Mouse (Mus musculus) left cerebral cortex, postnatal 36 days (tissue): ENCODE measurements at regions not wholly inside any gene's neighbourhood (a gene's known extent, or its start where the extent isn't known, plus 50 kb on each side); places are given as distances from the start of the nearest gene placed in this dataset.

Experiments used
- DNase-seq, 2 experiments: peaks; one replicate each; pipeline ENCODE4 v3.0.0; 2021 to 2022; ENCODE audit warnings: low spot score in 2 of 2, mixed read lengths in 1 of 2
- intact Hi-C: fragments of 180-260 bp; cut with DNase I; formaldehyde crosslinking; loops from one replicate; pipeline ENCODE4 v1.15.1; 2025

DNA sequence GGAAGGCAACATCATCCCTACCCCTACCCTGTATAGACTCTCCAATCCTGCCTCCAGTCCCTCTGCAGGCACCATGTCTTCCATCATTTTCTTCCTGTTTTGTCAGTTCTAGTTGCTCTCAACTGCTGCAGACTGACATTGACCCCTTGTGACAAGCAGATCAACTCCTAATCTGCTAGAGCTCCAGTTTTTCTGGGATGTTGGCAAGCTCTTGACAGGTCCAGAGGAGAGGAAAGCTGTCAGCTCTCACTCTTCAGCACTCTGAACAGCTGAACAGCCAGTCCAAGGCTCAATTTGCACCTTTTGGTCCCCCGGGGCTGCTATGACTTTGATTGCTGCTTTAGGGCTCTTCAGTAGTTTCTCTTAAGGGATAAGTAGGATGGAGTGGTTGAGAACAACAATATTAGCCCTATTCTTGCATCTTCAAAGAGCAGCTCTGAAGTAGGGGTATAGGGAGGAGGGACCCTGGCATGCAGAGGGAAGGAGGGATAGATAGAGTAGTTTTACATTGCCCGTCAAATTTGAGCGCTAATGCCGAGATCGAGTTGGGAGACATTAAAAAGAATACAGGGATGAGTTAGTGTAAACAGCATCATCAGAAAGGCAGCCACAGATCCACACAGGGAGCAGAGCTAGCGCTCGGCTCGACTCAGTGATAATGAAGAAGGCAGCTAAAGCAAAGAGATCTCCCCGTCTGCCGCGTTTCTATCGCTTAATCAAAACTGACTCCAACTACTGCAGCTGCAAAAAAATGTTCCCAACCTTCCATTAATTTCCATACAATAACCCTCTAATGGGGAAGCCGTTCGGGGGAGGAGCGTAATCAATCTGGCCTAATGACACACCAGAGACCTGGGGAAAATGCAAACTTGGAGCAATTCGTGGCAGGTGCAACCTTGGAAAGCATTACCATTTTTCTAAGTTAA lies 257.1 kb upstream of the Camk1g start:
- intact Hi-C loops: no loop called here
- no peak for DNase-seq

DNA sequence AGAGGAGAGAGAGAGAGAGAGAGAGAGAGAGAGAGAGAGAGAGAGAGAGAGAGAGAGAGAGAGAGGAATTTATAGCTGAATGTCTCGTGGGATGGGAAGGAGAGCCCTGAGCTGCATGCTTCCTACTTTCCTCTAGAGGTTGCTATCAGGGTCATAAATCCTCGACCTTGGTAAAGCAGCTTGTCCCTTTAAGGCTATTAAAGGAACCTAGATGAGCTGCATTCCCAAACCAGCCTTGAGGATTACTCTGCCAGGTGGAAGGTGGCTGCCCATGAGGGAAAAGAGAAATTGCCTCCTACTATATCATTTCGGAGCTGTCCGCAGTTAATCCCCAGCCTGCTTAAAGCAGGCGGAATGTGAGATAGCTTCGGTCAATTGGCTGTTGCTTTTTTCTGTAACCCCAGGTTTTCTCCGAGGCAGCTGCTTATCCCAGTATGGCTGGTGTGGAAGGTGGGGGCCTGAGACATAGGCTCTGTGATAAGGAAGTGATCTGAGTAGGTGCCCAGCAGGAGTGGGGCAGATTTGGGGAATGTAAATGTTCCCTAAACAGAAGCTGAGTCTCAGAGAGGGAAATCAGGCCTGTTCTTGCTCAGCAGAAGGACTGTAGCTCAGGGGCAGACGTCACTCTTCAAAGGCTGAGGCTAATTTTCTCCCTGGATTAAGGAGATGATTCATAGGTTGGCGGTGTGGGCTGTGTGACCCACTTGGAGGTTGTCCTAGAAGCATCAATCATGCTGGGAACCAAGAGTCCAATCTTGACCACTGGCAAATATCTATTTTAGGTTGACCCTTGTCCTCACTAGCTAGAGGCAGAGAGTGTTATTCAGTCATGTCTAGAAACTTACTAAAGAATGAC lies 255.2 kb upstream of the Camk1g start:
- DNase-seq: no peak
- intact Hi-C loops: no loop called here

DNA sequence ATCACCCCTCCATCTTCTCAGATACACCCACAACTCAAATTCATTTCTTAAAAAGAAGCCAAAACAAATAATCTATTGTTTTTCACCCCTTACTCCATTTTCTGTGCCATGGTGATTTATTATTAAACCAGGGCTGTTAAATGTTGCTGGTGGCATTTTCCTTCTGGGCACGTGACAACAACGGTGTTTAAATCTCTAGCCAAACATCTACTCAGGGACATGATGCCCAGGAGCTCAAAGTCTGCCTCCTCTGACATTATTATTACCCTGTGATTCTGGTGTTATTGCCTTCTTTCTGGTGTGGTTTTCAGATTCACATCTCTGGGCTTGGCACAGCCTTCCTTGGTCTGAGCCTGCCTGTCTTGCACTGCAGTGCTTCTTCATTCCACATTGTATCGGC lies 253.5 kb upstream of the Camk1g start:
- intact Hi-C loops: no loop called here
- no peak for DNase-seq

DNA sequence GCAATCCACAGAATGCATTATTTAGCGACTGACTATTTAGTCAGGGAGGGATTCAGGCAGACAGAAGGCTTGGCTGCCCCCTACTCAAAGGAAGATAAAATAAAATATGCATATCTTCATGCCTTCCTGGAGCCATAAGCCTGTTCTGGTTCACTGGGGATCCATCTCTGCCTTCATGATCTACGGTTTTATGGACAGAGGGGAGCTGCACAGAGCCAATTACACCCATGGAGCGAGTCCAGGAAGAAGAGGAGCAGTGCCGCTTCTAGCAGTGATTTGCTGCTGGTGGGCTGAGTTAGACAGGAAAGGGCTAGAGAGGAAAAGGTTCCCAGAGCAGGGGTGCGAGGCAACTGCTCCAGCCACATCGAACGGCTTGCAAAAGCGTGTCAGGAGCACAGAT lies 248.2 kb upstream of the Camk1g start:
- no peak for DNase-seq
- intact Hi-C loops: no loop called here

DNA sequence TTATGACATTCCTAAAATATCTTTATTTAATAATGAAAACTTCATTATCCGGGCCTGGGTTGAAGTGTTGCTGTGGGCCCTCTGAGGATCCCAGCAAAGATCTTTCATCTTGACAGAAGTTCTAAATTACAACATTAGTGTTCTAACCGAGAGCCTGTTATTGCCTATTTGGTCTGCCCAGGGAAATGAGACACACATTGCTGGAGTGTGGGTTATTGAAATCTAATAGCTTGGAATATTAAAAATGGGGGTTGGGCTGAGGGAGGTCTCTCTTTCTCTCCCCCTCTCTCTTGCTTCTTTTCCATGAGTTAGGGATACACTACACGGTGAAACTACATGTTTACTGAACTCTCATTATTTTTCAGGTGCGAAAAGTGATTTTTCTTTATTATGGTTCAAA lies 240.4 kb upstream of the Camk1g start:
- intact Hi-C loops: no loop called here
- DNase-seq: no peak

DNA sequence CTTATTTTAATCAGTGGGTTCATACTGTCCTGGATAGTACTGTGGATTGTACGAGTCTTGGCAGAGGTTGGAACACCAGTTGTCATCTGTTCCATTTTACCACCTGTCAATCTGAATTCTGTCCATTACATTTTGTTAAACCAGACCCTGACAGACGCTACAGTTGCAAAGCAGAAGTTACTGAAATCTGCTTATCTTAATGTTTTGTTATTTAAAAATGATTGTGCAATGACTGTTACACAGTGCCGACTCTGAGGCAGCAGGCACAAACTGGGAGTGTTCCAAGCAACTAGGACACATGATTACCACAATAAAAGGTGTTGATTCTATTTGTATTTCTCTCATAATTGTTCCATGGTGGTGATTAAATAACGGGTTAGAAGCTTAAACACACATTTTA lies 229.8 kb upstream of the Camk1g start:
- no peak for DNase-seq
- intact Hi-C loops: loop anchor here (5.0 kb wide), 1 partner anchor 32 kb away; no protein-coding TSS in a partner anchor

DNA sequence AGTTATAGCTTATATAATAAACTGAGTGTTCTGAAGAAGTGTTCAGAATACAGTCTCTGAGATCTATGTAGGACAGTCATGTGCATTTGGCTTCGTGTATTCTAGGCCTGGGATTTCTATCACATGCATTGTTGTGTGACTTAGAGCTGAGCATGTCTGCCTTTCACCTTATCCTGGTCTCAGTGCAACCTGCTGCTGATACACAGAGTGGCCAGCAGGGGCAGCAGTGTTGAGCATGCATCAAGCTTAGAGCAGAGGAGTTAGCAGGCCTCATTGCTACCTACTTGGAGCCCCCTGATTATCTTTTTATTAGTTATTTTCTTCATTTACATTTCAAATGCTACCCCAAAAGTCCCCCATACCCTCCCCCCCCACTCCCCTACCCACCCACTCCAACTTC lies 229.1 kb upstream of the Camk1g start:
- intact Hi-C loops: loop anchor here (5.0 kb wide), 1 partner anchor 33 kb away; no protein-coding TSS in a partner anchor
- DNase-seq: no peak

DNA sequence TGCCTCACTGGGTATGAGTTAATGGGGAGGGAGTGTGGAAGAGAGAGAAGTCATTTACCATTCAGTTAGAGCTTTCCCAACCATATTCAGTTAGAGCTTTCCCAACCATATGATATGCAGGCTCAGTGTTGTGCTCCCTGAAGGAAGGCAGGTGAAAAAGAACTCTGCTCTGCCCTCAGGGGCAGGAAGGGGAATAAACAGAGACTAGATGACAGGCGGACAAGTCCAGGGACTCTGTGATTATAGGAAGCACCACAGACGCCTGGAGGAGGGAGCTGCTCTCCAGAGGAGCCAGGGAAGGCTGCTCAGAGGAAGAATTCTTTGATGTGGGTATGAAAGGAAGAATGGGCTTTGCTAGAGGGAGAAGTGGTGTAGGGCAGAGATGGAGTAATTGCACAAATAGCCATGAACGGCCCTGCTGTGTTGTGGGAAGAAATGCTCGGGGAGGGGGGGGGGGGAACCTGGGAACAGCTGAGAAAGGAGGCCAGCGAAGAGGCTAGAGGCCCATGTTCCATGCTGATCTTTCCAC lies 220.3 kb upstream of the Camk1g start:
- no peak for DNase-seq
- intact Hi-C loops: no loop called here

DNA sequence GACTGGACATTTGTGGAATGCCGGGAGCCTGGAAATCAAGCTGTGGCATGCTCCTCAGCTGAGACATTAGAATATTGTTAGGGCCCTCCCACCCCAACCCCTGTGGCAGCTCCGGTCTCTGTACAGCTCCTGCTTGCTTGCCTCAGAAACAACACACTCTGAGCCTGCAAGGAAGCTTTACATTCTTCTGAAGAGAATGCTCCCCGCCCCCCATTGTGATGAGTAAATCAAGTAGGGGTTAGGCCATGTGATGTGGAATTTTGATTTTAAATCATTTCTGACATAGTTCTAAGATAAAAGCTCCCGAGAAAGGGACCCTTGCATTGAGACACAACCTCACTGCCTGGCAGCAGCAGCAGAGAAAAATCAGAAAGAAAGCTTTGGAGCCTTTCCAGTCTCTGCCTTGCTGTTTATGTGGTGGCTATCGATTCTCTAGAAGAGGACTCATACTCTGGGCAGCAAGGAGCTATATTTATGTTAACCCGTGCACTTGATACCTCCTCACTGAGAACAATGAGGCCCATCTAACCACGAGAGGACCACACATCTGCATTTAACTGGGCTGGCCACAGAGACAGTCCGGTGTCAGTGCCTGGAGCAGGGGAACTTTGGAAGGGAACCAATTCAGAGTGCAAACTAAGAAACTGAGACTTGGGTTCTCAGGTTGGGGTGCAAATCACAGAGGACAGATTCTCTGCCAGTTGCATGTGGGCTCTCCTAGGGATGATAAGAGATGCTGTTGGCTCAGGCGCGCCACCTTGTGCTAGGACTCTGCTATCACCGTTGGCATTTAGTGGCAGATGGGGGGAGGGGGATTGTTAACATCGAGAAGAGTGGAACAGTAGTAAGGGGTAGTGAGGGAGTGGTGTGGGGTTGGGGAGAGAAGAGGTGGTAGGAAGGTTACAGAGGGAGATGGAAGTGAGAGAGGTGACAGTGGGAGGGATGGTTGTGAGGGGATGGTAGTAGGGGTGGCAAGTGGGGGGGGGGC lies 218.7 kb upstream of the Camk1g start:
- DNase-seq: peak; percentile 62 to 64
- intact Hi-C loops: loop anchor here (5.0 kb wide), 4 partner anchors 86 to 1024 kb away; no protein-coding TSS in a partner anchor

DNA sequence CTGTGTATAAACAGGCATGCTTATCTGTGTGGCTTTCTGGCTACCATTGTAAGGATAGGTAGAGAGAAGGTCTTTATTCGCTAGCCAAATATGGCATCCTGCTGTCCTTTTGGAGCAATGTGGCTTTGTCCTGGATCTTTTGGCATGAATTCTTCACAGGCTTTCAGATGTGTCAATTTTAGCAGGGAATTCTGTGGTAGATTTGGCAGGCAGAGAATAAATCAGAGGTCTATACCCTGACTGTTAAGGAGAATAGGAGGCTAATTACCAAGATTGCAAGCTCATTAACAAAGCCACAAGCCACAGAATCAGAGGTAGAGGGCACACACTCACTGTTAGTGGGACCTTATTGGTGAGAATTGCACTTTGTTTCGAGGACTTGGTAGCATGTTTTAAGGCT lies 217.2 kb upstream of the Camk1g start:
- intact Hi-C loops: loop anchor here (5.0 kb wide), 4 partner anchors 85 to 1025 kb away; no protein-coding TSS in a partner anchor

DNA sequence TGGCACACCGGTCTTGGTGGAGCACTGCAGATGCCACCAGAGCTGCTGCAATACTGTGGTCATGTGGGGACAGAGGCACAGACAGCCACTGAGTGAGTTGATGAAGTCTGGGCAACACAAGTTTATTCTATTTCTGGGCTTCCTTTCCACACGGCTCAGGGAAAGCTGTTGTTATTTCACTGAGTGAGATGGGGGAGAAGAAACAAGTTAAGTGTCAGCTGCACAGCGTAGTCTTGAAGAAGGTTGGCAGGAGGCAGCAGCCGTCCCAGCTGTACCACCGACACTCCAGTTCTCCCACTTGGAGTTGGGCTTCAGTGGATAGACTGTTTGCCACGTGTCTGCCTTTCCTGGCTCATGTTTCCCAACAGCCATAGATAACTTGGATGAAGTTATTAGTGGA lies 216.8 kb upstream of the Camk1g start:
- intact Hi-C loops: loop anchor here (5.0 kb wide), 4 partner anchors 85 to 1025 kb away; no protein-coding TSS in a partner anchor

More for the DNA sequence above, 217.2 kb upstream of the Camk1g start:
- DNase-seq: no peak

DNA sequence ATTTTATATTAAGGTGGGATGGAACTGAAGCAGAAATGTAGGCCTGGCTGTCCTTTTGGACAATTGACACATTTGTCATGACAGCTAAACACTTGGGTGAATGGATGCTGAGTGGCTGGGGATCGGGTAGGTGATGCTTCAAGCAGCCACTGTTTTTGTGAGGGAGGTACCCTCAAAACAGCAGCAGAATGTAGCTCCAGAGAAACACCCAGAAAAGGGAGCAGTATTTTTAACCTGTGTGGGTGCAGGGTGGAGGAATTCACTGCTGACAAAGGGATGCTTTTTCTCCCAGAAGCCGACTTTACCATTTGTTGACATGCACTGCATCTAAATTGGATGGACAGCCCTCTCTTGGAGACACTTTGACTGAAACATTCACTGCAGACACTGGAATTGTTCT lies 213.7 kb upstream of the Camk1g start:
- peak in 1 of 2 experiments; percentile 31 for DNase-seq
- intact Hi-C loops: no loop called here

More for the DNA sequence above, 216.8 kb upstream of the Camk1g start:
- peak; percentile 69 to 80 for DNase-seq

DNA sequence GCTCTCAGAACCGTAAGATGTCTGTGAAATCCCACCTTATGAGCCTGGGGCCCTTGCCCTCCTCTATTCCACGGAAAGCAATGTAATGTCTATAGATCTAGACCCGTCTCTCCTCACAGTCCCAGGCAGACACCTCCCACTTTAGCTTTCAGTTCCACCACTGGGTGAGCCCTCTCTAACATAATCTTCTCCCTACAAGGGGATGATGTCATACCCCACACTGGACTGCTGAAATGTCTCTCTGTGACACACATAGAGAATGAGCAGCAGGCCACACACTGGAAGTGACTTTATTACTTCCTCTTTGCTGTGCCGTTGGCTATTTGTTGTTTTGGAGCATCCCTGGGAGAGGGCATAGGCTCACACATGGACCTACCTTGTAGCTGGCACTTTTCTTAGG lies 210.3 kb upstream of the Camk1g start:
- intact Hi-C loops: no loop called here
- DNase-seq: no peak

DNA sequence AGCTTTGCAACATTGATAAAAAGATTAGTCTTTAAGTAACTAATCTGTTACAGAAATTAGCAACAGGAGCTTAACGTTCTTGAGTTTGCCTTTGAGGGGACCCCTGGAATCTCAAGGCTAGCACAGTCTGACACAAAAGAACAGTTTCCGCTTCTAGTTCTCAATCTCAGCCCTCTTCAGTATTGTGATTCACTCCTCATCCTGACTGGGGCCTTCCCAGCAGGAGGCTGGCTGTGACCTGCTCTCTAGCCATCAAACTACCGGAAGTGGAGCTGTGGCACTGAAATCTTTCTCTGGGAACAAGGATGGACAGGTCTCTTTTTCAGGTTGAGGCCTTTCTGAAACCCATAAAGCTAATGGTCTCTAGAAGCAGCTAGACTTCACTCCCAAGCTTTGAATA lies 209.6 kb upstream of the Camk1g start:
- DNase-seq: no peak
- intact Hi-C loops: loop anchor here (5.0 kb wide), 1 partner anchor 123 kb away; no protein-coding TSS in a partner anchor

DNA sequence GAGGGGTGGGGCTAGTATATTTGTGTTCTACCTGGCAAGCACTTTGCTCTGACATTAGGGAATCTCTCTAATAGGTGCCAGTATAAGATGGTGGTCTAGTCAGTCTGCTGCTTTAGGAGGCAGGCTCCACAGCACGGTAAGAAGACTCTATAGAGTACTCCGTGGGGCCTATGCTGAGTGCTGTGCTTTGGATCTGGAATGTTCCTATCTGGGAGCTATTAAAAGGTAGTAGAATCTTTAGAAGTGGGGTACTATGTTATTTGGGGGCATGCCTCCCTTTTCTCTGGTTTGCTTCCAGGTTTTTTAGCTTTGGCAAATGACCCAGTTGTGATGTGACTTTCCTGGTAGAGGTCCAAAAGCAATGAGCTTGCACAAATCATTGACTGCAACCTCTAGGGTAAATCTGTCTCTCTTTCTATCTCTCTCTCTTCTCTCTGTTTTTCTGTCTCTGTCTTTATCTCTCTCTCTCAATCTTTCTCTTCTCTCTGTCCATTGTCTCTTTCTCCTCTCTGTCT lies 208.6 kb upstream of the Camk1g start:
- DNase-seq: no peak
- intact Hi-C loops: loop anchor here (5.0 kb wide), 1 partner anchor 124 kb away; no protein-coding TSS in a partner anchor

DNA sequence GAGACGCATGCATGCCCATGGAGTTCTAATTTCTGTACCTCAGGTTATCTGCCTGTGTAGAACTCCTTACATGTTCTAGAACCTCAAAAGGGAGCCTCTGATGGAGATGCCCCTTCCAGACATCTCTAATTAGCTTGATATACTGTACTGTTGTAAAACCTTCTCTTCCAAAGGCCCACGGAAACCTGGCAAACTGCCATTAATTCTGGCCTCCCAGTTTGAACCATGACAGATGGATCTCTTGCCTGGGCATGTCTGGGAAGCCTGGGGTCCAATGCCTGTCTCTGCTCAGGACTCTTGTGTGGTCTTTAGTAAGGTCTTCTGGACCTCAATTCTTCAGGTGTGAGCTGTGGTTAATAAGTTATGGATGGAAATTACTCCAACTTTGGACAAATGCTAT lies 207.7 kb upstream of the Camk1g start:
- intact Hi-C loops: loop anchor here (5.0 kb wide), 1 partner anchor 124 kb away; no protein-coding TSS in a partner anchor
- no peak for DNase-seq

DNA sequence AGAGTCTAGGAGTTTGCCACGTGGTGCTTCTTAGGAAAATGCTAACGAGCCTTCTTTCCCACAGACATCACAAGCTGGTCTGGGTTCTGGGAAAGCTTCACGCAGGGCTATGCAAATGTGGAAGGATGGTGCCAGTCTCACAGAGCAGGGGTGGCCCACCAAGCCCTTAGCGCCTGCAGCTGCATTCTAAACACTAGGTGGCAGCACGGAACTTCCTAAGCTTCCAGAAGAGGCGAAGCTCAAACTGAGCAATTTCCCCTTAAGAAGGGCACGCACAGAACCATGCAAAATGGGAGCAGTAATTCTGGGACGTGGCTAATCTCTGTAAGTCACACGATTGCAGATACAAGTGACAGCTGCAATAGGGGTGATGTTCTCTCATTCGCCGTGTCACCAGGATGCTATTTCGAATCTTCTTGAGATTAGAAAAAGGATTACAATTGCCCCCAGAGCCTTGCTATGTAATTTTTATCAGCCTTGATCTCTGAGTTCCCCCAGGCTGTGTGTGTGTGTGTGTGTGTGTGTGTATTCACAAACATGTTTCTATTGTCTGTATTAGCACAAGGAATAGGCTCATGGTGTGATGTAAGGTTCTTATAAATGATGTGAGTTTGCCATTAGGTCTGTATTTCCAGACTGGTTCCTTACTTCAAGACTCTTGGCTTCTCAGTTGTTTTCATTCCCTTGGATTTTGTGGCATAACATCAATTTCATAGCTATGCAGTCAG lies 206.1 kb upstream of the Camk1g start:
- intact Hi-C loops: loop anchor here (5.0 kb wide), 1 partner anchor 126 kb away; no protein-coding TSS in a partner anchor
- DNase-seq: peak; percentile 80 to 85

DNA sequence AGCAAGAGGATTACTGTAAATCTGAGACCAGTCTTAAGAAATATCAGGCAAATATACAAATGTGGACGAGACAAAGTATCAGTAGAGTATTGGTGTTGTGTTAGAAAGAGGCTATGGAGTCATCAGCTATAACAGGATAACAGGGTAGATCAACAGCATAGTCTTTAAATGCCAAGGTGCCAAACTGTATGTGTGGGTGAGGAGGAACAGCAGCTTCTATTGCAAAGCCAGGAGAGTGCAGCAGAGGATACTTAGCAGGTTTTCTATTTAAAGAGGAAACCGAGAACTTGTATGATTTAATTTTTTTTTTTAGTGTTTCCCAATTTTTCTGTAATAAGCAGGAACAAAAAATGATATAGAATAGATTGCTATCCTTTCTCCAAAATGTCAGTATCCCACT lies 202.7 kb upstream of the Camk1g start:
- intact Hi-C loops: no loop called here
- DNase-seq: no peak
